Mouse (Mus musculus) embryonic facial prominence, embryonic 11.5 days (tissue): ENCODE data around the gene Bola1. TPM values are rescaled to one million over a fixed set of nuclear protein-coding genes. Genes with fewer than 3 reads are reported as not detected.
"Not testable (repeated sequence)": the region's sequence is repeated elsewhere in the genome, so short reads cannot be mapped to it uniquely, and the experiment has no call there.

Source experiments
- ATAC-seq: fragments of 200-750 bp; cut with Nextera tagmentation; replicated peaks from 2 replicates; pipeline ENCODE4 v1.8.0; 2017; ENCODE audit warnings: low read depth; ENCODE audit not compliant: insufficient number of reproducible peaks, low FRiP score, low TSS enrichment
- DNase-seq: peaks from one replicate; pipeline ENCODE4 v3.0.0-alpha.2; 2015; ENCODE audit warnings: low spot score
- H3K27ac ChIP-seq: fragments of 300-500 bp; sonication (generic); replicated peaks from 2 replicates; pipeline ENCODE4 v1.5.1; 2014; ENCODE audit warnings: mild to moderate bottlenecking, low read depth, low read length, control low read depth
- H3K27me3 ChIP-seq: fragments of 300-500 bp; sonication (generic); 2 replicates; pipeline ENCODE4 v1.6.1; 2014; ENCODE audit warnings: mild to moderate bottlenecking, low read length, moderate library complexity, mixed read lengths; ENCODE audit not compliant: control insufficient read depth, insufficient read depth
- H3K36me3 ChIP-seq: fragments of 300-500 bp; sonication (generic); replicated peaks from 2 replicates; pipeline ENCODE4 v1.6.1; 2014; ENCODE audit warnings: low read depth, mild to moderate bottlenecking, low read length, moderate library complexity, mixed read lengths; ENCODE audit not compliant: control insufficient read depth, insufficient read depth
- H3K4me1 ChIP-seq: fragments of 300-500 bp; sonication (generic); 2 replicates; pipeline ENCODE4 v1.6.1; 2014; ENCODE audit warnings: low read length, mixed read lengths; ENCODE audit not compliant: control insufficient read depth, insufficient read depth
- H3K4me2 ChIP-seq: fragments of 300-500 bp; sonication (generic); 2 replicates; pipeline ENCODE4 v1.6.1; 2014; ENCODE audit warnings: low read depth, mild to moderate bottlenecking, control low read depth, low read length, moderate library complexity
- H3K4me3 ChIP-seq: fragments of 300-500 bp; sonication (generic); 2 replicates; pipeline ENCODE4 v1.5.1; 2014; ENCODE audit warnings: low read depth, low read length, control low read depth
- H3K9ac ChIP-seq: fragments of 300-500 bp; sonication (generic); replicated peaks from 2 replicates; pipeline ENCODE4 v1.6.1; 2014; ENCODE audit warnings: mild to moderate bottlenecking, control low read depth, low read length
- H3K9me3 ChIP-seq: fragments of 300-500 bp; sonication (generic); replicated peaks from 2 replicates; pipeline ENCODE4 v1.6.1; 2016; ENCODE audit warnings: mild to moderate bottlenecking, low read length, inconsistent platforms, mixed read lengths; ENCODE audit not compliant: control insufficient read depth
- whole genome bisulfite sequencing: fragments of 180-500 bp; shearing (Covaris S2); extraction: QIAGEN DNeasy Blood & Tissue Kit; methylation state at CpG from one replicate; pipeline ENCODE4 v1.1.7; 2014; 5-methylcytosine and 5-hydroxymethylcytosine counted together
- polyA plus RNA-seq: library from polyadenylated mRNA; unstranded; fragments of >200 nt; fragmentation: Nextera tagmentation; extraction: Ambion mirVana; gene quantifications from 2 replicates; pipeline ENCODE4 v1.2.1, GENCODE M21; 2014

Bola1 gene
- polyA plus RNA-seq, 1 experiment from 2014 or later, result 59.4 TPM

DNA sequence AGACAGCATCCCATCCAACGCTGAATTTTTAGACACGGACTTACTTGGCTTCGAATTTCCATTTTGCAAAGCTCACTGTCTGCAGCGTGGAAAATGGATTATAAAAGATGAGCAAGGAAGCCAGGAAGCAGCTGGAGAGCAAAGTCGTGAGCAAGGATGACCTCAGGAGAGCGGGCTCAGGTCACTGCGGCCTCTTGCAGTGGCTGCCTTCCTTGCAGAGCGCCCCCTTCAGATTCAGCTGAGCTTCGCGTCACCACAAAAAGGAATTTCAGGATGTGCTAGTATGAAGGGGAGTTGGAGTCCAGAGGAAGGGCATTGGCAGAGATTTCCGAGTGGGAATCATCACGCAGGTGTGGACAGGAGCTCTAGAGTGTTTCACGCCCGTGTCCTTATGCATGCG, 10.3 kb downstream of the Bola1 start:
- H3K27me3 ChIP-seq, result no peaks in the 10 kb centered on the region
- DNase-seq, result no peak

DNA sequence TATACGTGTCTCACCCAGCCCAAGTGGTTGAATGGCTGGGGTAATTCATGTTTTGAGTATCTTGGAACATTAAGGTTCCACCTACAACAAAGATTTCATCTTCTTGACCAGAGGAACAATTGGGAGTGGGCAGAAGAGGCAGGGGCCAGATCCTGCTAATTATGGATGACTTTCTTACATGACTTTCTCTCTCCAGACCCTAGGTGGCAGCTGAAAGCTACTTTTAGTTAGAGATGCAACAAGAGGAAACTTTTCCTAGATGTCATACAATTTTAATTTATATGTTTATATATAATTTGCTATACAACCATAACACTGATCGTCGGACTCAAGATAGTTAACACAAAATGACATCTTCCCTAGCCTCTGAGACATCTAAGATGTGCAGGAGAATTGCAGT, 11.7 kb downstream of the Bola1 start:
- 88% methylated on average over 3 of the region's 3 CpGs for WGBS
- no peak overlapping the region for H3K9ac ChIP-seq
- no peak overlapping the region for H3K4me2 ChIP-seq
- no peaks in the 10 kb centered on the region for H3K36me3 ChIP-seq
- no peak overlapping the region for H3K4me3 ChIP-seq
- ATAC-seq (no peak), DNase-seq (no peak)
- H3K9me3 ChIP-seq, result no peaks in the 10 kb centered on the region
- no peaks in the 10 kb centered on the region for H3K4me1 ChIP-seq
- no peak overlapping the region for H3K27ac ChIP-seq
- no peaks in the 10 kb centered on the region for H3K27me3 ChIP-seq

More for the DNA sequence above, 10.3 kb downstream of the Bola1 start:
- no peak overlapping the region for H3K4me3 ChIP-seq
- H3K9ac ChIP-seq, result no peak overlapping the region
- WGBS, result 22% methylated on average over 15 of the region's 15 CpGs
- ATAC-seq, result no peak
- no peak overlapping the region for H3K27ac ChIP-seq
- no peaks in the 10 kb centered on the region for H3K4me1 ChIP-seq
- no peaks in the 10 kb centered on the region for H3K36me3 ChIP-seq
- no peak overlapping the region for H3K4me2 ChIP-seq
- no peaks in the 10 kb centered on the region for H3K9me3 ChIP-seq

DNA sequence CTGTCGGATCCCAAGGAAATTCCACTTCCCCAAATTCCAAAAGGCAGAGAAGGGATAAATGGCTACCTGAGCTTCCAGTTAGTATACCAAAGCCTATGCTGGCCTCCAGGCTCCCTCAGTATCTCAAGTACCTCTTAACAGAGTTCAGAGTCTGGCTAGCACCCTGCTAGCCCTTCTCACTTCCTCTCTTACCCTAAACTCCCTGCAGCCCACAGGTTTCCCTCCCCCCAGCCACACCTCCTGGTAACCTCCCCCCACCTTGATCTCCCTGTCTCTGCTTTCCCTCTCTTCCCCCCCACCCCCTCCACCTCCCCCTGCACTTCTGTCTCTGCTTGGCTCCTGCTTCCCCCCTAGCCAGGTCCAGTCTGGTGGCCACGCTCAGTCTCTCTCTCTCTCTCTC, 19.8 kb downstream of the Bola1 start:
- 78% methylated on average over 2 of the region's 2 CpGs for WGBS
- DNase-seq (no peak), ATAC-seq (no peak)
- H3K4me3 ChIP-seq, result no peak overlapping the region
- no peak overlapping the region for H3K4me2 ChIP-seq
- H3K27ac ChIP-seq, result no peak overlapping the region
- no peaks in the 10 kb centered on the region for H3K27me3 ChIP-seq
- no peaks in the 10 kb centered on the region for H3K9me3 ChIP-seq
- no peaks in the 10 kb centered on the region for H3K4me1 ChIP-seq
- no peaks in the 10 kb centered on the region for H3K36me3 ChIP-seq
- no peak overlapping the region for H3K9ac ChIP-seq

DNA sequence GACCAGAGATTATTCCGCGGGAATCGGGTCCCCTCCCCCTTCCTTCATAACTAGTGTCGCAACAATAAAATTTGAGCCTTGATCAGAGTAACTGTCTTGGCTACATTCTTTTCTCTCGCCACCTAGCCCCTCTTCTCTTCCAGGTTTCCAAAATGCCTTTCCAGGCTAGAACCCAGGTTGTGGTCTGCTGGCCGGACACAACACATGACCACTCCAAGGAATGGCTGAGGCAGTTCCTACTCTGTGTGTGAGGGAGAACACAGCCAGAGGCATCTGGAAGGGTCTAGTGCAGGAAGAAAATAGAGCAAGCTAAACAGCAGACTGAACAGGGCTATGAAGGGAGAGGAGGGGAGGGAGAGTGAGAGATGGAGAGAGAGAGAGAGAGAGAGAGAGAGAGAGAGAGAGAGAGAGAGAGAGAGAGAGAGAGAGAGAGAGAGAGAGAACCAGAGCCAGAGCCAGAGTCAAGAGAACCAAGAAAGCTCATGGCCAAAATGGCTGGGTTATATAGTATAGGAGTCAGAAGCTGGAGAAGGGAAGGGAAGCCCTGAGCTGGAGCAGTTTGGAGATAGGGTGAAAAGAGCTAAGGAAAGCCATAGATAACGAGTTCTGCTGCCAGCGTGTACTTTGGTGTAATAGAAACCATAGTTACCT, 20.8 kb downstream of the Bola1 start:
- H3K27me3 ChIP-seq, H3K27ac ChIP-seq, H3K36me3 ChIP-seq, H3K9me3 ChIP-seq, H3K4me1 ChIP-seq, H3K9ac ChIP-seq, DNase-seq, H3K4me2 ChIP-seq, ATAC-seq, H3K4me3 ChIP-seq: not testable (repeated sequence)
- WGBS, result 35% methylated on average over 6 of the region's 8 CpGs

DNA sequence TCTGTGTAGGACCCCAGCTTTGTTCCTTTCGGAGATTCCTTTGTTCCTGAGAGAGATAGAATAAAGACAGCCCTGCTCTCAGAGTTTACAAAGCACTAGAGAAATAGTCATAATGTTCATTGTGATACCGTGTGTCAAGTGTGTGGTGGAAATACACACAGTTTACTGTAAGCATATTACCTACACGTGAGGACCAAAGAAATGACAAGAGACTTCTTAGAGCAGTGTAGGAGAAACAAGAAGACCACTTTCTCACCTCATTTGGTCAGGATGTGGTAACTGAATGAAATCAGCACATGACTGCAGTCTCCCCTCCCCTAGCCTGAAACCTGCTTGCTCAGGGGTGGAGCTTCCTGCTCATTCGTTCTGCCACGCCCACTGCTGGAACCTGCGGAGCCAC, 21.3 kb downstream of the Bola1 start:
- DNase-seq (no peak), ATAC-seq (no peak)
- no peaks in the 10 kb centered on the region for H3K4me1 ChIP-seq
- 4% methylated on average over 6 of the region's 6 CpGs for WGBS
- H3K9ac ChIP-seq, result peak overlapping the region; percentile 43
- H3K36me3 ChIP-seq, result no peaks in the 10 kb centered on the region
- H3K4me2 ChIP-seq, result peak overlapping the region; percentile 47
- H3K9me3 ChIP-seq, result no peaks in the 10 kb centered on the region
- no peaks in the 10 kb centered on the region for H3K27me3 ChIP-seq
- H3K27ac ChIP-seq, result no peak overlapping the region
- 0 out of 2 replicates have a peak overlapping the region, but pooled peaks have one; percentile 5 for H3K4me3 ChIP-seq

DNA sequence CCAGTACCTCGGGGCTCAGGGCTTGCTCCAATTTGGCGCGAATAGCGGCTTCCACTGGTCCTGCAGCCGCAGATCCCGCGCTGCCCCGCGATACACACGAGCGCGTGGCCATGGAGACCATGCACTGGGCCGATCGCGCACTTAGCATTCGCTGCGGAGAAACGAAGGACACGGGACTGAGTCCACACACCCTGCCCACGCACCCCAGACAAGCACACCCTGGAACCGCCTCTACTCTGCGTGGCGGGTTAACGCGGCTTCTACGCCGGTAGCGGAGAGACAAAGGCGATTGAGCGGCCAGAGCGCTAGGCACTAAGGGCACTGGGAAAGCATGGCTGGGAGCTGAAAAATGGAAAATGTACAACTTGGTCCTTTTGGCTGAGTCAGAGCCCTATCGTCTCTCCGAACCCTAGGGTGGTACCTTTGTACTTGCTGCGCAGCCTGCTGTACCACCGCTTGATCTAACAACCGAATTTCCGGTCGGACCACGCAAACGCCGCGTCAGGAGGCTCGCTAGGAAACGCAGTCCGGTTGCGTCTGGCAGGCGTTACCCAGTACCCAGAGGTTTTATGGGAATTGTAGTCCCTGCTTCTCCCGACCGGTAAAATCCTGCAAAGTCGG, 22.3 kb downstream of the Bola1 start:
- Histone ChIP-seq H3K9ac (peak overlapping the region; percentile 91), H3K4me3 (peak overlapping the region; percentile 63), H3K4me2 (peak overlapping the region; percentile 95), H3K9me3 (no peaks in the 10 kb centered on the region), H3K27ac (peak overlapping the region; percentile 90), H3K4me1 (no peaks in the 10 kb centered on the region), H3K36me3 (no peaks in the 10 kb centered on the region), H3K27me3 (no peaks in the 10 kb centered on the region)
- under 1% methylated on average over 50 of the region's 50 CpGs for WGBS
- ATAC-seq, result peak; percentile 90
- DNase-seq, result peak; percentile 94

DNA sequence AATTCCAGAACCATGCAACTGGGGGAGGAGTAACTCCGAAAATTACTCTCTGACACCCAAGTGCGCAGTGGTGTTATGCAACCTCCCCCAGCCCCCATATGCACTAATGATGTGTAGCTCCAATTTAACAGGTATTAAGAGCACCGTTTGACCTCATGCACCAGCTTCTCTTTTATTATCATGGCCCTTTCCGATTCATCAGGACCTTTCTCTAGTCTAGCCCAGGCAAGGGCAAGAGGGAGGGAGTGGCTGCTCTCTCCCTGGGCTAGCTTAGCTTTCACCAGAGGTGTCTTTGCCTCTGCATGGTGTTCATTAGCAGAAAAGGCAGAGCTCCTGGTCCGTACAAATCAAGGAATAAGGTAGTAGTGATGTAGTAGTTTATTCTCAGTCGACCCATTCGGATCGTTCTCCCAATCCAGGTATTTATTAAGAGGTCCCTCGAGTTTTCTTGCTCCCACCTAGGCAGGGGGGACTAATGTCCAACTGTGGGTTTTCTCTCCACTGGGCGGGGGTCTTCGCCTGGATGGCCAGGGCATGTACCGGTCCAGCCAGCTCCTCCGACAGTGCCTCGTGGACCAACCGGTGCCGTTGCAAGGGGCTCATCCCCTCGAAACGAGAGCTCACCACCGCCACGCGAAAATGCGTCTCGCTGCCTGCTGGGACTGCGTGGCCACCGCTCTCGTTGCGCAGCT, 22.9 kb downstream of the Bola1 start:
- peak; percentile 30 for DNase-seq
- ATAC-seq, result peak; percentile 46
- Histone ChIP-seq H3K4me1 (no peaks in the 10 kb centered on the region), H3K27ac (peak overlapping the region; percentile 90), H3K9me3 (no peaks in the 10 kb centered on the region), H3K9ac (peak overlapping the region; percentile 91), H3K27me3 (no peaks in the 10 kb centered on the region), H3K4me2 (peak overlapping the region; percentile 95), H3K36me3 (no peaks in the 10 kb centered on the region), H3K4me3 (peak overlapping the region; percentile 63)
- WGBS, result 22% methylated on average over 27 of the region's 27 CpGs
